In the genomic region with DNA sequence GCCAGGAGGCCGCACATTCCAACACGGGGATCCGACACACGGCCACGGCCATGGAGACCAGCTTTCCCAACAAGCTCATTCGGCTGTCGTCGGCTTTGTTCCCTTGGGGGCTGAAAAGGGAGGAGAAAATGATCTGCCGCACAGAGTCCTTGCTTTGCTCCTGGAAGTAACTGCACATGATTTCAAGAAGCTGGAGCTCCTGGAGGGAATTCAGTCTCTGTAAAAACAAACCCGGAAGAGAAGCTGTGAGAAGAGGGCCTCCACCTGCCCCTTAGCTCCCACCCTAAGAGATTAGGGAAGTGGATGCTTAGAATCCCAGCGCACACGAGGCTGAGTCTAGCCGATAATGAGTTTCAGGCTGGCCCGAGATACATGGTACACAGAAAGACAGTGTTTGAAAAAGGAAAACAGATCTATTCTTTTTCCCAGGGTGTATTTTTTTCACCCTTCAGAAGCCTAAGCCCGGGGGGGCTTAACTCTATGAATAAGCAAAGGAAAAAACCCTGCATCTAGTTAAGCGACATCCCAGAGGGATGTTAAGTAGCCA, we compare ENCODE assay signal across 8 mouse cellular contexts. TPM values are rescaled to one million over a fixed set of nuclear protein-coding genes. Genes with fewer than 3 reads are reported as not detected.
A peak's percentile ranks its signal among the peaks of the same experiment; 100 is the strongest.
DNase-seq lines count a peak whose midpoint lies in the region; ATAC-seq and TF ChIP-seq lines count a peak whose summit lies in the region.

No protein-coding gene starts in this region.

- DNase-seq in kidney, postnatal 0 days (ENCODE audit: low spot score), result peak; percentile 29
- no peak for DNase-seq in kidney, postnatal 14 days
- DNase-seq in embryo, embryonic 10 days (ENCODE audit: low spot score), result peak; percentile 54
- no peak for DNase-seq in thymus, postnatal 14 days
- DNase-seq in thymus, adult 18-20 months, result no peak
- no peak for DNase-seq in kidney, adult 11 months

- no peak overlapping the region for H3K27ac ChIP-seq in kidney, postnatal 0 days
- H3K27ac ChIP-seq in hindbrain, embryonic 16.5 days (ENCODE audit: low read depth, low read length), result peak overlapping the region; percentile 93
- peak overlapping the region; percentile 97 for H3K27ac ChIP-seq in midbrain, embryonic 16.5 days (ENCODE audit: low read length)

- no peak for TF ChIP-seq CTCF in kidney, postnatal 0 days (IDR thresholded peaks at IDR 0.05; ENCODE audit: low read depth)

- H3K27me3 ChIP-seq in kidney, postnatal 0 days (ENCODE audit: insufficient read depth, low read length), result no peaks in the 10 kb centered on the region
- no peaks in the 10 kb centered on the region for H3K27me3 ChIP-seq in hindbrain, embryonic 16.5 days (replicated peaks; ENCODE audit: control insufficient read depth, insufficient read depth, low read length)
- H3K27me3 ChIP-seq in midbrain, embryonic 16.5 days (ENCODE audit: control insufficient read depth, insufficient read depth, low read depth, low read length), result no peaks in the 10 kb centered on the region

- 2% methylated on average over 16 of the region's 16 CpGs for WGBS in kidney, postnatal 0 days
- WGBS in hindbrain, embryonic 16.5 days, result under 1% methylated on average over 16 of the region's 16 CpGs
- WGBS in midbrain, embryonic 16.5 days, result under 1% methylated on average over 16 of the region's 16 CpGs

- peaks cover 8% of the 10 kb centered on the region; the same call in 1 of the 2 replicates for H3K4me1 ChIP-seq in kidney, postnatal 0 days (replicated peaks; ENCODE audit: insufficient read depth, low read length)
- peaks cover 20% of the 10 kb centered on the region for H3K4me1 ChIP-seq in hindbrain, embryonic 16.5 days (ENCODE audit: control insufficient read depth, insufficient read depth, low read depth, low read length)
- peaks cover 23% of the 10 kb centered on the region for H3K4me1 ChIP-seq in midbrain, embryonic 16.5 days (ENCODE audit: control insufficient read depth, insufficient read depth, low read length)

- no peak for ATAC-seq in kidney, postnatal 0 days (replicated peaks; ENCODE audit: low FRiP score, low read depth)
- ATAC-seq in hindbrain, embryonic 16.5 days, result 0 out of 2 replicates have a peak, but pooled peaks have one; percentile 5
- ATAC-seq in midbrain, embryonic 16.5 days, result no peak; the same call in 1 of the 2 replicates

- H3K9me3 ChIP-seq in kidney, postnatal 0 days (replicated peaks; ENCODE audit: low read length), result no peaks in the 10 kb centered on the region
- no peaks in the 10 kb centered on the region for H3K9me3 ChIP-seq in hindbrain, embryonic 16.5 days (ENCODE audit: control insufficient read depth, low read length)
- H3K9me3 ChIP-seq in midbrain, embryonic 16.5 days (replicated peaks; ENCODE audit: control insufficient read depth, low read length, poor library complexity, severe bottlenecking), result no peaks in the 10 kb centered on the region

- peak overlapping the region; percentile 93 for H3K9ac ChIP-seq in kidney, postnatal 0 days (ENCODE audit: low read depth, low read length)
- peak overlapping the region; percentile 85 for H3K9ac ChIP-seq in hindbrain, embryonic 16.5 days (ENCODE audit: low read depth, low read length)
- peak overlapping the region; percentile 98 for H3K9ac ChIP-seq in midbrain, embryonic 16.5 days (ENCODE audit: low read depth, low read length)

- peaks cover 36% of the 10 kb centered on the region for H3K36me3 ChIP-seq in kidney, postnatal 0 days (ENCODE audit: insufficient read depth, low read length)
- H3K36me3 ChIP-seq in hindbrain, embryonic 16.5 days (ENCODE audit: control insufficient read depth, insufficient read depth, low read length), result peaks cover 15% of the 10 kb centered on the region
- peaks cover 27% of the 10 kb centered on the region for H3K36me3 ChIP-seq in midbrain, embryonic 16.5 days (ENCODE audit: control insufficient read depth, insufficient read depth, low read length)

- H3K4me3 ChIP-seq in kidney, postnatal 0 days (replicated peaks; ENCODE audit: low read depth, low read length), result peak overlapping the region; percentile 60
- H3K4me3 ChIP-seq in hindbrain, embryonic 16.5 days (ENCODE audit: low read length), result peak overlapping the region; percentile 60
- peak overlapping the region; percentile 89 for H3K4me3 ChIP-seq in midbrain, embryonic 16.5 days (ENCODE audit: low read depth, low read length)

- H3K4me2 ChIP-seq in kidney, postnatal 0 days (ENCODE audit: low read length), result peak overlapping the region; percentile 81
- peak overlapping the region; percentile 74 for H3K4me2 ChIP-seq in hindbrain, embryonic 16.5 days (ENCODE audit: low read length)
- H3K4me2 ChIP-seq in midbrain, embryonic 16.5 days (ENCODE audit: low read length), result peak overlapping the region; percentile 68

RNA-seq across cellular contexts. Expression of a gene that starts 0.9 kb away (rescaled TPM):
- polyA plus RNA-seq in kidney, postnatal 0 days (2015; fragmentation: Nextera tagmentation; extraction: Ambion mirVana), result 27.8 and 30.9 TPM in 2 replicates
- polyA plus RNA-seq in hindbrain, embryonic 16.5 days (2015; fragmentation: Nextera tagmentation; extraction: Ambion mirVana), result 24.9 and 28.2 TPM in 2 replicates
- polyA plus RNA-seq in midbrain, embryonic 16.5 days (2015; fragmentation: Nextera tagmentation; extraction: Ambion mirVana), result 25.3 and 31.3 TPM in 2 replicates

RNA-seq across cellular contexts. Expression of a gene that starts 14.8 kb away (rescaled TPM):
- 87.6 and 91.2 TPM in 2 replicates for polyA plus RNA-seq in kidney, postnatal 0 days (2015; fragmentation: Nextera tagmentation; extraction: Ambion mirVana)
- 75.9 and 77.0 TPM in 2 replicates for polyA plus RNA-seq in hindbrain, embryonic 16.5 days (2015; fragmentation: Nextera tagmentation; extraction: Ambion mirVana)
- polyA plus RNA-seq in midbrain, embryonic 16.5 days (2015; fragmentation: Nextera tagmentation; extraction: Ambion mirVana), result 70.4 and 71.7 TPM in 2 replicates

RNA-seq across cellular contexts. Expression of a gene that starts 20.8 kb away (rescaled TPM):
- polyA plus RNA-seq in kidney, postnatal 0 days (2015; fragmentation: Nextera tagmentation; extraction: Ambion mirVana), result 0.09 and 0.14 TPM in 2 replicates
- polyA plus RNA-seq in hindbrain, embryonic 16.5 days (2015; fragmentation: Nextera tagmentation; extraction: Ambion mirVana), result 0.16 and 0.31 TPM in 2 replicates
- 0.15 and 0.48 TPM in 2 replicates for polyA plus RNA-seq in midbrain, embryonic 16.5 days (2015; fragmentation: Nextera tagmentation; extraction: Ambion mirVana)

RNA-seq across cellular contexts. Expression of a gene that starts 42.9 kb away (rescaled TPM):
- 0.03 TPM in 1 of 2 replicates, not detected in the other for polyA plus RNA-seq in kidney, postnatal 0 days (2015; fragmentation: Nextera tagmentation; extraction: Ambion mirVana)
- 0.42 and 0.51 TPM in 2 replicates for polyA plus RNA-seq in hindbrain, embryonic 16.5 days (2015; fragmentation: Nextera tagmentation; extraction: Ambion mirVana)
- 0.80 and 0.87 TPM in 2 replicates for polyA plus RNA-seq in midbrain, embryonic 16.5 days (2015; fragmentation: Nextera tagmentation; extraction: Ambion mirVana)

RNA-seq across cellular contexts. Expression of a gene that starts 44.4 kb away (rescaled TPM):
- polyA plus RNA-seq in kidney, postnatal 0 days (2015; fragmentation: Nextera tagmentation; extraction: Ambion mirVana), result 3.1 and 3.4 TPM in 2 replicates
- 3.3 and 7.2 TPM in 2 replicates for polyA plus RNA-seq in hindbrain, embryonic 16.5 days (2015; fragmentation: Nextera tagmentation; extraction: Ambion mirVana)
- 8.7 and 9.6 TPM in 2 replicates for polyA plus RNA-seq in midbrain, embryonic 16.5 days (2015; fragmentation: Nextera tagmentation; extraction: Ambion mirVana)

Comparison
In these comparisons a context has a peak if more than half of its experiments do, and no peak if none do; other contexts are left out.
1. DNase-seq: peak in kidney, postnatal 0 days (single experiment) and embryo, embryonic 10 days (single experiment); none in kidney, postnatal 14 days (single experiment), thymus, postnatal 14 days (single experiment), thymus, adult 18-20 months (0 of 2) and kidney, adult 11 months (single experiment).
2. Peak in every context shown above with its lines, with median percentiles within 50 percentile points of each other: H3K4me2 ChIP-seq, H3K4me3 ChIP-seq and H3K9ac ChIP-seq.